Mouse (Mus musculus) kidney, postnatal 4 days (tissue): ENCODE data around the gene Ppp1r12b.

Experiments used
- DNase-seq, 2 experiments: peaks; one replicate each; pipeline ENCODE4 v3.0.0; 2021; ENCODE audit warnings: mixed read lengths in 2 of 2

The Ppp1r12b gene

DNA sequence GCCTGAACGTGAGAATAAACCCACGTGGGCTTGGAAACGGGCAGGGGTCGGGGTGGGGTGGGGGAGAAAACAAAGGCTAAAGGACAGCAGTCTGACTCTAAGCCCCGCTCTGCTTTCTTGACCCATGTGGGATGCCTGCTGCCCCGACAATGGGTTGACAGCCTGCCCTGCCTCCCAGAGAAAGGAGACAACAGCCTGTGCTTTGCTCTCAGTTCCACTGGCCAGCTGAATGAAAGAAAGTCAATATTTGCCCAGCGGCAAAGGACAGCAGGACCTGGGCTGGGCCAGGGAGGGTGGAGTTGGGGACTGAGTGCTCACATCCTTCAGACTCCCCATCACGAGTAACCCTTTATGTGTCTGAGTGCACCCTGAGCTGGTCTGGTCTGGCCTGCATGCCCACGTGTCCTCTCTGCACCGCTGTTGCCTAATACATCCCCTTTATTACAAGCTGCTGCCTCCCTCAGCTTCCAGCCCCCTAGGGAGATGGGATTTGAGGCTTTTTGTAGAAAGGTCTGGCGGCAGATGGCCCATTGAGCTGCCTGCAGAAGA lies 242.2 kb downstream of the Ppp1r12b start:
- DNase-seq: no peak

DNA sequence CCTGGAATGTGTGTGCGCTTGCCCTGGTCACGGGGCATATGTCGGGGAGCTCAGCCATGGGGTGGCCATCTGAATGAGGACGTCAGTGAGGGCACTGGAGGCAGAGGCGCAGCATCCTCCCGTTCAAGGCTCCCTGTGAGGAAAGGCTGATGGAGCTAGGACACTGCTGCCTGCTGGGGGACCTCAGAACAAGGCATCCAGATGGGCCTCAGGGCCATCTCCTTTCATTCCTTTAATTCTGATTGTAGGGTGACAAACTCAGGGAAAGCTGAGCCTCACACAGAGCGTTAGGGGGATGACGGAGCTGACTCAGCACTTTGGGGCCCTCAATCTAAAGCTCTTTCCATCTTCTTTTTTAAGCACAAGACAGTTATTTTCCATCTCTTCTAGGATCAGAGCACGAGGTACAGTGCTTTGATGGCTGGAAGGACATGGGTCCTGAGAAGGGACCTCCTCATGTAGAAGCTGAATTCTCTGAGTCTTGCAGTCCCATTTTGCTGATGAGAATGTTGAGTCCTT lies 242.9 kb downstream of the Ppp1r12b start:
- no peak for DNase-seq

DNA sequence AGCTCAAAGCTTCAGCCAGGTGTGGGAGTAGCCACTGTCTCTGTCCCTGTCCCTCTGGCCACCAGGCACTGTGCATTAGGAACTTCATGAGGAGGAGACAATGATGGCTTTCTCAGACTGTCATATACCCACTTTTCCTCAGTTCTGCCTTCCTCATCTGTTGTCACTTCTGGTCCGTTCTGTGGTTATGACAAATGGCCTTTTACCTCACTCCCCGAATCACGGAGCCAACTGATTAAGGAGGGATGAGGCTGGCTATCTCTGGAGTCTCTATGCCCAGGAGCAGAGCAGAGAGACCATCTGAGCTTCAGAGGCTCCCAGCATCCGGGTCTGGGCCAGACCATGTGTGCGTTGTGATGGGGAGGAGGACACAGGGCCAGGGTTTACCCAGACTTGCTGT lies 244.1 kb downstream of the Ppp1r12b start:
- DNase-seq: no peak

DNA sequence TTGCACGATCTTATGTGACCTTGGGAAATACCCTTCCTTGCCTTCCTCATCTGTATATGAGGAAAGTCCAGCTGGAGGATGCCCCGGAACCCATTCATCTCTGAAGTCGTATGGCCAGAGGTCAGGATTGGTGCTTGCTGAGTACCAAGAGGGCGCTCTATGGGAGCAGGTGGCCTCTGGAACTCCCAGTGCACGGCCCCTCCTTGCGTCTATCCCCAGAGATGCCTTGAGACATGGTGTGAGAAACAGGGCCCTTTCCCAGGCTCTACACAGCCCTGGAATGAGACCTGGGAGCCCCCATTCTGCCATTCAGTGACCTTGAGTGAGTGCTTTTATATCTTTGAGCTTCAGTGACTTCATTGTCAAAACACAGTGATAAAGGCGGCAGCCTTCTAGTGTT lies 244.7 kb downstream of the Ppp1r12b start:
- DNase-seq: no peak

DNA sequence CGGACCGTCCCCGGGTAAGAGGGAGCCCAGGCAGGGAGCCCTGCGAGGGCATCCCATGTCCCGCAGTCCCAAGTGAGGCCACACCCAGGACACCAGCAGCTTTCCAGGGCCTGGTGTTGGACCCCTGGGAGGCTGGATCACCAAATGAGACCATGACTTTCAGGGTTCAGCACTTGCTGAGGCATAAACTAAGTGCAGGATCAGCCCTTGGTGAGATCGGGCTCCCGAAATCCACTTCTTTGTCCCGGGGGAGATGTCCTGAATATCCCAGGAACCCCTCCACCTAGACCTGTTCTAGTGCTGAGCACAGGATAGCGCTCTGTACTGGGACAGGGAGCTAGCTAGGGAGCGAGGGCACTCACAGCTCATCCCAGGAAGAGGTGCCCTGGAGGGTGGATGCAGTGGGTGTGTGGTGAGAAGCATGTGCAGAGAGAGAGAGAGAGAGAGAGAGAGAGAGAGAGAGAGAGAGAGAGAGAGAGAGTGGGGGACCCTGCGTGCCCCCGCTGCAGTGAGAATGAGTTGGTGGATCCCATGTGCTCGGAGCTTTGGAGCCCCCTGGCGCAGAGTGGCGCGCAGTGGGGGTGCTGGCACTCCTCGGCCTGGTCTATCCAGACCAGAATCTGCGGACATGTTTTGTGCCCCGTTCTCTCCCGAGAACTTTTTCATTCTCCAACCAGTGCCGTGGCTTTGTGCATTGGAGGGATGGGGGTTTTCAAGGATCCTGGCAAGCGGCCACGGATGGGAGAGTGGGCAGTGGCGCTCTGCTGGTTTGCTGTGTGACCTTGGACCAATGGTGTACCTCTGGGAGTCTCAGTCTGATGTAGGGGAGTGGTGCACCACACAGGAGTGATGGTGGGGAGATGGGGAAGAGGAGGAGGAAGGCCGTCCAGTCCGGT lies 246.1 kb downstream of the Ppp1r12b start:
- peak; percentile 41 to 63 for DNase-seq

DNA sequence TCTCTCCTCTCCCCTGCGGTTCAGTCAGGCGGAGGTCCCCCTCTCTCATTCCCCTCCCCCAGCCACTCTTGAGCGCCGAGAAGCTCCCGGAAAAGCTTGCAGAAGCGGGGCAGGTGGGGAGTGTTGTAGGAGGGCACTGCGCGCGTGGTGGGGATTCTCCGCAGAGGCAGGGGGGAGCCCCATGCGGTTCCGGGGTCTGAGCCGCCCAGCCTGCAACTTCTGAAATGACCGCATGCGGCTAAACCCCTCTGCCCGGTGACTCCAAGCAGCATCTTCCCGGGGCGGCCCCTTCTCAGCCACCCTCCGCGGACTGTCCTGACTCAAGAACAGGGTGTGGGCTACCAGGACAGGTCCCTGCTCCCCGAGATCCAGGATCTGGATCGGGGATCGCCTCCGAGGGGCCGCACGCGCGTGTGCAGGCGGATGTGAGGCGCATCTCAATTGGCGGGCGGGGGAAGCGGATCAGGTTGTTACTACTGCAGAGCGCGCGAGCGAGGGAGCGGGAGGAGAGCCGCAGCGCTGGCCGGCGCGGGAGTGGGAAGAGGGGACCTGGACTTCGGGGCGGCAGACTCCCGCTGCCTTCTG lies 246.8 kb downstream of the Ppp1r12b start:
- peak; percentile 64 to 75 for DNase-seq

DNA sequence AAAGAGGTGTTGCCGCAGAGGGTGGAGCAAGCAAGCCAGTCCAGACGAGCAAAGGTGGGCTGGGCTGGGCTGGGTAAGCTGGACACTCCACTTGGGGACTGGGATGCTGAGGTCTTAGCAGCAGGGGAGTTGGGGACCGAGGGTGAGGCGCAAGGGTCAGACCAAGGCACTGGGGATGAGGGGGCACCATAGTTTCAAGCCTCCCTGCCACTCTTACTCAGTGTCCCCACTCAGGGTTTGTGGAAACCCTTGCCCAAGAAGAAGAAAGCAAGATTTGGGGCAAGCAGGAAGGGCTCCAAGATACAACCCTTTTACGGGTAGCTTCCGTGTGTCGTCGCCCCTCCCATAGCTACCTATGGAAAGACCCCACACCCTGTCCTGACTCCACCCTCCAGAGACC lies 247.5 kb downstream of the Ppp1r12b start:
- DNase-seq: no peak

DNA sequence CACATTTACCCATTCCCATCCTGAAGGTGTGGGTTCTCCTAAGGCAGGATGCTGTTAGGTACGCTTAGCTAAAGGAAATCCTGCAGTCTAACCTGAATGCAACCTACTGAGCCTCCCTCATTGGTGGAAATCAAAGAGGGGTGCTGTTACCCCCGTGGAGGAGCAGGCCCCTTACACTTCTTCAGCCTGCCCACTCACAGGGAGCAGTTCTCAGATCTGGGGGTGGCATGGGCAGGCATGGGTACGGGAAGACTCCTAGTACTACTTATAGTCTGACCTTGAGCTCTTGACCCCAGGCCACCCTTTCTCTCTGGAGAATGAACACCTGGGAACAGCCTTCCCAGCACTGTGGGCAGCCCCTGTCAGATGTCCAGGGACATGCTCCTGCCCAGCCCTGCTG lies 248.2 kb downstream of the Ppp1r12b start:
- no peak for DNase-seq

DNA sequence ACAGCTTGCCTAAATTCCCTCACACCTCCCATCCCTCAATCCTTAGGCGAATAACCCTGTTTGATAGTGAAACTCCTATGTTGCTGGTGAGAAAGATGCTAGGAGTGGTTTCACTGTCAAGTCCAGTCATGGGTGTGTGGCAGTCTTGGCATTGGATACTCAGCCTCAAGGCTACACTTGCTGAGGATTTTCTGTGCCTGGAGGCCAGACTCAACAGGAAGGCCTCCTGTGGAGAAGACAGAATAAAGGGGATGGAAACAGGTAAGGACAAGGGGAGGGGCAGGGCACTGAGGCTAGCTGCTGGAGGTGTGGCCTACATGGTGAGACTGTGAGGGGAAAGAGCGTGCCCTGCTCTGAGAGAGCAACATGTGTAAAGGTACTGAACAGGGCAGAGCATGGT lies 249.2 kb downstream of the Ppp1r12b start:
- DNase-seq: no peak
